26 mouse cellular contexts compared by ENCODE assay signal in genomic region chr7:88322431-88322830, GRCm38 (mm10).
"Had no signal": no experiment of that assay in that cellular context is flagged by ENCODE, and none has a peak within 500 bp of the region (broad histone marks: within the 10 kb centered on the region; RNA-seq: fewer than 3 reads in every experiment).

No protein-coding gene starts in this region.

- H3K4me3 ChIP-seq: heart, adult 2 months; heart, embryonic 12.5 days; hindbrain, embryonic 10.5 days; hindbrain, embryonic 12.5 days; intestine, embryonic 15.5 days; kidney, embryonic 15.5 days; limb, embryonic 13.5 days; limb, embryonic 15.5 days; liver, embryonic 12.5 days had no signal

- H3K36me3 ChIP-seq: heart, embryonic 12.5 days; hindbrain, embryonic 10.5 days; hindbrain, embryonic 12.5 days; intestine, embryonic 15.5 days; kidney, embryonic 15.5 days; limb, embryonic 13.5 days; limb, embryonic 15.5 days; liver, embryonic 12.5 days had no signal

- H3K27me3 ChIP-seq: heart, embryonic 12.5 days; hindbrain, embryonic 12.5 days; intestine, embryonic 15.5 days; kidney, embryonic 15.5 days; limb, embryonic 13.5 days; limb, embryonic 15.5 days; liver, embryonic 12.5 days had no signal

- DNase-seq: gastrocnemius, postnatal 14 days; gastrocnemius, postnatal 36 days; heart, adult 11 months; heart, adult 2 months; heart, postnatal 10 days; heart, postnatal 4 days; kidney, adult 2 months; kidney, adult 9 months; kidney, postnatal 10 days; kidney, postnatal 25 days; layer of hippocampus, adult 9-11 months; layer of hippocampus, postnatal 36 days; left cerebral cortex, postnatal 4 days had no signal

- H3K27ac ChIP-seq: heart, adult 2 months; hindbrain, embryonic 10.5 days; hindbrain, embryonic 12.5 days; hindbrain, embryonic 14.5 days; intestine, embryonic 15.5 days; kidney, embryonic 15.5 days; limb, embryonic 13.5 days; limb, embryonic 15.5 days; liver, embryonic 12.5 days; liver, embryonic 14.5 days had no signal

- ATAC-seq: hindbrain, embryonic 16.5 days; inflammation-experienced regulatory T-cells, adult 6 months; intestine, embryonic 15.5 days; intestine, postnatal 0 days; liver, embryonic 12.5 days had no signal

- H3K9me3 ChIP-seq: heart, embryonic 12.5 days; hindbrain, embryonic 10.5 days; hindbrain, embryonic 12.5 days; intestine, embryonic 15.5 days; kidney, embryonic 15.5 days; limb, embryonic 13.5 days; limb, embryonic 15.5 days; liver, embryonic 12.5 days had no signal

- H3K9ac ChIP-seq: heart, embryonic 12.5 days; hindbrain, embryonic 12.5 days; hindbrain, embryonic 14.5 days; intestine, embryonic 15.5 days; kidney, embryonic 15.5 days; limb, embryonic 13.5 days; limb, embryonic 15.5 days; liver, embryonic 12.5 days; liver, embryonic 14.5 days had no signal

- H3K4me2 ChIP-seq: heart, embryonic 12.5 days; hindbrain, embryonic 12.5 days; hindbrain, embryonic 14.5 days; intestine, embryonic 15.5 days; kidney, embryonic 15.5 days; limb, embryonic 13.5 days; limb, embryonic 15.5 days; liver, embryonic 12.5 days had no signal

- H3K4me1 ChIP-seq: heart, embryonic 12.5 days; hindbrain, embryonic 10.5 days; hindbrain, embryonic 12.5 days; intestine, embryonic 15.5 days; kidney, embryonic 15.5 days; liver, embryonic 12.5 days had no signal
